Mouse (Mus musculus): ENCODE data around the gene Tmem97. TPM values are rescaled to one million over a fixed set of nuclear protein-coding genes. Genes with fewer than 3 reads are reported as not detected.

Tmem97 gene
- total and polyA plus RNA-seq, 2 experiments = 91.6 to 123 TPM

- no peak for DNase-seq (ENCODE audit: extremely low read depth, low read depth, low spot score)
- Histone ChIP-seq H3K36me3 (ENCODE audit: control insufficient read depth, insufficient read depth, low read length) (peaks cover 26% of the 10 kb centered on the region), H3K27ac (replicated peaks; ENCODE audit: insufficient read depth, low read depth, low read length) (no peak overlapping the region), H3K4me1 (ENCODE audit: control insufficient read depth, insufficient read depth, low read length) (peaks cover 15% of the 10 kb centered on the region), H3K9ac (ENCODE audit: low read depth, low read length) (no peak overlapping the region), H3K27me3 (ENCODE audit: control insufficient read depth, insufficient read depth, low read length) (no peaks in the 10 kb centered on the region), H3K4me3 (ENCODE audit: insufficient read depth, low read depth, low read length) (no peak overlapping the region), H3K79me2 (ENCODE audit: control insufficient read depth, insufficient read depth, low read length) (peaks cover 2% of the 10 kb centered on the region; the same call in 1 of the 2 replicates)
- TF ChIP-seq CTCF (IDR thresholded peaks at IDR 0.05; ENCODE audit: low read depth, low read length) = no peak
- no peak for TF ChIP-seq POLR2A (IDR thresholded peaks at IDR 0.05; ENCODE audit: extremely low read depth, insufficient read depth, low read length)
- WGBS = 85% methylated on average over 3 of the region's 3 CpGs
Measured at GRCm38 (mm10) chr11:78505430-78505829, 45.1 kb downstream of the Tmem97 start.

DNA sequence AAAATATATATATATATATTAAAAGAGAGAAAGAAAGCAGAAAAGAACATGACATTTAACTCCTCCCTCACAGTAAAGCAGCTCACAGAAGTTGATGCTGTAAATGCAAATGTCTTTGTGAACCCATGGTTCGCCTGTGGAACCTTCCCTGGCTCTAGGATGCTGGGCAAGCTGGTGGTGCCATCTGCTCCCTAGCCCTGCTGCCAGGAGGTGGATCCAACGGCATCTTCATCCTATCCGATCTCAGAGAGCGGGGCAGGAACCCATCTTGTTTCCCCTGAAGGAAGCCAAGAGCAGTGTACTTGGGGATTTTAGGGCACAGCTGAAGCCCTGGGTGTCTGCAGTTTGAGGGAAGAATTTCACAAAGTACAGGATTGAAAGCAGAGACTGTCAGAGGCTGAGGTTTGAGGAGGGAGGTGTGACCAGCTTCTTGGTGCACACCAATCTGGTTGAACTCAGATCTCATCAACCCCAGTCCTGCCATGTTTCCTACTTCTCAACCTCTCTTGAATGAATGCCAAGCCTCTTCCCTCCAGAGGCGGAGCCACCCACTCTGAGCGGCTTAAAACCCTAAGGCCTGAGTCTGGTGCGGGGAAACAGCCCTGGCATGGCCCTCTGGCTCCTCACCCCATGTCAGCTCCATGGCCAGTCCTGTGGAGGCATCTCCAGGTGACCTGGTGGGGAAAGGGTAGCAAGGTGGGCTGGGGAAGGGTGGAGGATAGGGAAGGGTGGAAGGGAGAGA is 47.5 kb downstream of the Tmem97 start, which contains the start of gene Sebox:
Gene Sebox, plus strand, starts transcription at position 539 of the 742 bp plus-strand sequence.
- Histone ChIP-seq H3K27me3 (ENCODE audit: control insufficient read depth, insufficient read depth, low read length) (no peaks in the 10 kb centered on the region), H3K36me3 (ENCODE audit: control insufficient read depth, insufficient read depth, low read length) (peaks cover 16% of the 10 kb centered on the region), H3K9ac (ENCODE audit: low read depth, low read length) (no peak within 1 kb of the TSS), H3K4me3 (ENCODE audit: insufficient read depth, low read depth, low read length) (no peak within 1 kb of the TSS), H3K27ac (replicated peaks; ENCODE audit: insufficient read depth, low read depth, low read length) (peak within 1 kb of the TSS; percentile 42), H3K79me2 (ENCODE audit: control insufficient read depth, insufficient read depth, low read length) (peaks cover 13% of the 10 kb centered on the region; the same call in 1 of the 2 replicates), H3K4me1 (ENCODE audit: control insufficient read depth, insufficient read depth, low read length) (peaks cover 17% of the 10 kb centered on the region)
- TF ChIP-seq POLR2A (IDR thresholded peaks at IDR 0.05; ENCODE audit: extremely low read depth, insufficient read depth, low read length) = 0 out of 2 replicates have a peak, but pooled peaks have one; percentile 27
- no peak for TF ChIP-seq CTCF (IDR thresholded peaks at IDR 0.05; ENCODE audit: low read depth, low read length)
- 26% methylated on average over 7 of the region's 7 CpGs for WGBS
- DNase-seq (ENCODE audit: extremely low read depth, low read depth, low spot score) = peak; percentile 80

- H3K36me3 ChIP-seq (ENCODE audit: control insufficient read depth, insufficient read depth, low read length) = peaks cover 7% of the 10 kb centered on the region
- 28% methylated on average over 20 of the region's 20 CpGs for WGBS
- TF ChIP-seq CTCF (IDR thresholded peaks at IDR 0.05; ENCODE audit: low read depth, low read length) = no peak
- no peak for TF ChIP-seq POLR2A (IDR thresholded peaks at IDR 0.05; ENCODE audit: extremely low read depth, insufficient read depth, low read length)
- peaks cover 13% of the 10 kb centered on the region; the same call in 1 of the 2 replicates for H3K79me2 ChIP-seq (ENCODE audit: control insufficient read depth, insufficient read depth, low read length)
- peak overlapping the region; percentile 53 for H3K9ac ChIP-seq (ENCODE audit: low read depth, low read length)
- DNase-seq (ENCODE audit: extremely low read depth, low read depth, low spot score) = peak; percentile 67
- H3K4me1 ChIP-seq (ENCODE audit: control insufficient read depth, insufficient read depth, low read length) = peaks cover 17% of the 10 kb centered on the region
- H3K4me3 ChIP-seq (ENCODE audit: insufficient read depth, low read depth, low read length) = peak overlapping the region; percentile 57
- H3K27me3 ChIP-seq (ENCODE audit: control insufficient read depth, insufficient read depth, low read length) = no peaks in the 10 kb centered on the region
- H3K27ac ChIP-seq (replicated peaks; ENCODE audit: insufficient read depth, low read depth, low read length) = peak overlapping the region; percentile 42
Measured at GRCm38 (mm10) chr11:78501529-78501928, 49.0 kb downstream of the Tmem97 start.

GRCm38 (mm10) chr11:78500623-78501202 is 49.9 kb downstream of the Tmem97 start:
- DNase-seq (ENCODE audit: extremely low read depth, low read depth, low spot score) = peak; percentile 91
- 18% methylated on average over 9 of the region's 9 CpGs for WGBS
- peak overlapping the region; percentile 95 for H3K27ac ChIP-seq (replicated peaks; ENCODE audit: insufficient read depth, low read depth, low read length)
- peak overlapping the region; percentile 89 for H3K4me3 ChIP-seq (ENCODE audit: insufficient read depth, low read depth, low read length)
- peaks cover 7% of the 10 kb centered on the region for H3K36me3 ChIP-seq (ENCODE audit: control insufficient read depth, insufficient read depth, low read length)
- no peaks in the 10 kb centered on the region for H3K27me3 ChIP-seq (ENCODE audit: control insufficient read depth, insufficient read depth, low read length)
- TF ChIP-seq CTCF (IDR thresholded peaks at IDR 0.05; ENCODE audit: low read depth, low read length) (no peak), POLR2A (IDR thresholded peaks at IDR 0.05; ENCODE audit: extremely low read depth, insufficient read depth, low read length) (peak; percentile 55; the same call in 1 of the 2 replicates)
- peak overlapping the region; percentile 80 for H3K9ac ChIP-seq (ENCODE audit: low read depth, low read length)
- peaks cover 17% of the 10 kb centered on the region for H3K4me1 ChIP-seq (ENCODE audit: control insufficient read depth, insufficient read depth, low read length)
- H3K79me2 ChIP-seq (ENCODE audit: control insufficient read depth, insufficient read depth, low read length) = peaks cover 13% of the 10 kb centered on the region; the same call in 1 of the 2 replicates

DNA sequence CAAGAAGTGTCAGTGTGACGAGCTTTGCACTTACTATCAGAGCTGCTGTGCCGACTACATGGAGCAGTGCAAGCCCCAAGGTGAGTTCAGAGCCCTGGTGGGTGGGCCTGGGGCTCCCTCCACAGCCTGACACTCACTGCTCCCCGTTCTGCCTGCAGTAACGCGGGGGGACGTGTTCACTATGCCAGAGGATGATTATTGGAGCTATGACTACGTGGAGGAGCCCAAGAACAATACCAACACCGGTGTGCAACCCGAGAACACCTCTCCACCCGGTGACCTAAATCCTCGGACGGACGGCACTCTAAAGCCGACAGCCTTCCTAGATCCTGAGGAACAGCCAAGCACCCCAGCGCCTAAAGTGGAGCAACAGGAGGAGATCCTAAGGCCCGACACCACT is 51.0 kb downstream of the Tmem97 start:
- TF ChIP-seq POLR2A (IDR thresholded peaks at IDR 0.05; ENCODE audit: extremely low read depth, insufficient read depth, low read length) (no peak), CTCF (IDR thresholded peaks at IDR 0.05; ENCODE audit: low read depth, low read length) (no peak)
- Histone ChIP-seq H3K9ac (ENCODE audit: low read depth, low read length) (peak overlapping the region; percentile 80), H3K27me3 (ENCODE audit: control insufficient read depth, insufficient read depth, low read length) (no peaks in the 10 kb centered on the region), H3K36me3 (ENCODE audit: control insufficient read depth, insufficient read depth, low read length) (peaks cover 7% of the 10 kb centered on the region), H3K79me2 (ENCODE audit: control insufficient read depth, insufficient read depth, low read length) (peaks cover 13% of the 10 kb centered on the region; the same call in 1 of the 2 replicates), H3K4me1 (ENCODE audit: control insufficient read depth, insufficient read depth, low read length) (peaks cover 17% of the 10 kb centered on the region), H3K27ac (replicated peaks; ENCODE audit: insufficient read depth, low read depth, low read length) (peak overlapping the region; percentile 95), H3K4me3 (ENCODE audit: insufficient read depth, low read depth, low read length) (peak overlapping the region; percentile 89)
- DNase-seq (ENCODE audit: extremely low read depth, low read depth, low spot score) = no peak
- WGBS = 13% methylated on average over 16 of the region's 16 CpGs

All from liver, adult 2 months (tissue).